Mouse (Mus musculus) C2C12 (cell line): ENCODE data around the gene Pus10.

Experiments used
- CEBPB ChIP-seq: IDR thresholded peaks from one replicate; pipeline ENCODE4 v1.6.1; 2011; ENCODE audit warnings: low read depth, mild to moderate bottlenecking, control low read depth, moderate library complexity
- CTCF ChIP-seq: IDR thresholded peaks from one replicate; pipeline ENCODE4 v1.5.1; 2011; ENCODE audit not compliant: control insufficient read depth, insufficient read depth, insufficient read length
- FOSL1 ChIP-seq: IDR thresholded peaks from one replicate; pipeline ENCODE4 v1.8.0; 2011; ENCODE audit warnings: mild to moderate bottlenecking, low read length; ENCODE audit not compliant: poor library complexity, insufficient read depth, severe bottlenecking
- MAX ChIP-seq: IDR thresholded peaks from one replicate; pipeline ENCODE4 v1.6.1; 2011; ENCODE audit warnings: mild to moderate bottlenecking, control low read depth
- MYOD1 ChIP-seq: IDR thresholded peaks from one replicate; pipeline ENCODE4 v1.6.1; 2011; ENCODE audit warnings: low read depth; ENCODE audit not compliant: control insufficient read depth, insufficient read length
- MYOG ChIP-seq: IDR thresholded peaks from one replicate; pipeline ENCODE4 v1.6.1; 2011; ENCODE audit not compliant: control insufficient read depth, insufficient read length; ENCODE audit errors: extremely low read depth
- USF1 ChIP-seq: IDR thresholded peaks from one replicate; pipeline ENCODE4 v1.6.1; 2011; ENCODE audit warnings: low read depth, mild to moderate bottlenecking, control low read depth, moderate library complexity

- TF ChIP-seq MAX (peak; percentile 48), MYOG (no peak), CTCF (no peak), USF1 (no peak), CEBPB (no peak), FOSL1 (no peak), MYOD1 (no peak)
Observed at GRCm38 (mm10) chr11:23665798-23666501, 476 bp downstream of the Pus10 start, which contains the start of gene Pex13.
